Mouse (Mus musculus): ENCODE results near the gene Olfr598.
"Not testable (repeated sequence)": the region's sequence is repeated elsewhere in the genome, so short reads cannot be mapped to it uniquely, and the experiment has no call there.

DNA sequence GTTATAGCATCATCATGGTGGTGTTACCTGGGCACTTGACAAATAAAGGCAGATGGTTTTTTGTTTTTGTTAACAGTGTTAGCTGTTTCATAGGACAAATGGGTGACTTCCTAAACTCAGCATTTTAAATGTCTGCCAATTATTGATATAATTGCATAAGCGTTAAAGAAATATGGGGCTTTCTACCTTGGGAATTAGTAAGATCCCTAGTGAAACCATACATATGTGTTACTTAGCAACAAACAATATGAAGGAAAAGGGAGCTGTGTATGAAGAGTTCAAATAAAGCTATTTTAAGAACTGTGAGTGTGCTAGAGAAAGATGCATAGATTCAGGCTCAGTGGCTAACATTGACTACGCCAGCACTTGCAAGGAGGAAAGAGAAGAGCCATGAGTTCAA, 7.4 kb upstream of the Olfr598 start, which contains the start of gene Olfr597:
- TF ChIP-seq POLR2A (IDR thresholded peaks at IDR 0.05; ENCODE audit: insufficient read length, low read depth); MYOG (IDR thresholded peaks at IDR 0.05; ENCODE audit: control insufficient read depth in 1 of 3, insufficient read depth in 1 of 3, insufficient read length in 2 of 3, low read depth in 2 of 3): not testable (repeated sequence)

All from myocyte (in vitro differentiated cells).